Mouse (Mus musculus): ENCODE results near the gene Hsf5.
A peak's percentile ranks its signal among the peaks of the same experiment; 100 is the strongest.

The Hsf5 gene

GRCm38 (mm10) chr11:87616790-87617474, at the start of gene Hsf5:
TSS of gene Hsf5 (plus strand) at chr11:87617164.
- DNase-seq (ENCODE audit: low spot score), result no peak

DNA sequence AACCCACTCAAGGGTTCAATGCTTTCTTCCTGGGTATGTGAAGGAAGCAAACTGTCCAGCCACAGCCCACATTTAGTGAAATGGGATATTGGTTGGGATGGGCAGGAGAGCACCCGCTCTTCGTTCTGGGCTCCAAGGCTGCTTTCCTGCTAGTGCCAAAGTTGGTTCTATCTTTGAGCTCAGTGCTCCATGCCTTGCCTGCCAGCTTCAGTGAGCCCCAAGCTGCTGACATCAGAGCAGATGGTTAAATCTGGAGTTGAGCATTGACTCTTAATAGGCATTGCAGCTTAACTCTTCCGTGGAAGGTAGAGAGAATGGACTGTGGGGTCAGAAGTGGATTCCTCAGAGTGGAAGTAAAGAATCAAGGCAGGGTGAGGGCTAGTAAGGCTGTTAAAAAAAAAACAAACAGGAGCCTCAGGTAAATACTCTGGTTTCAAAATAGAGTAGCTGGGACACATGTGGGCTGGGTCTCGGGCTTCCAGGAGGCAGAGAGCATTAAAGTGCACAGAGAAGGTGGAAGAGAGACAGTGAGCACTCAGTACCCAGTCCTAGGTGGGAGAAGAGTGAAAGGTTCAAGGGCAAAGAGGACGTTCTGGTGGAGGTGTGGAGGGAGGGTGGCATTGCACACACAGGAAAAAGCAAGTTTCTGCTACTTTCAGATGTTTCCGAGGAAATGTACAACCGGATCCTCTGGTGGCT, 48.6 kb upstream of the Hsf5 start, which contains the start of gene Sept4:
Sept4 (plus strand) TSS at position 649 of the 699 bp plus-strand sequence.
- DNase-seq (ENCODE audit: low spot score), result no peak

DNA sequence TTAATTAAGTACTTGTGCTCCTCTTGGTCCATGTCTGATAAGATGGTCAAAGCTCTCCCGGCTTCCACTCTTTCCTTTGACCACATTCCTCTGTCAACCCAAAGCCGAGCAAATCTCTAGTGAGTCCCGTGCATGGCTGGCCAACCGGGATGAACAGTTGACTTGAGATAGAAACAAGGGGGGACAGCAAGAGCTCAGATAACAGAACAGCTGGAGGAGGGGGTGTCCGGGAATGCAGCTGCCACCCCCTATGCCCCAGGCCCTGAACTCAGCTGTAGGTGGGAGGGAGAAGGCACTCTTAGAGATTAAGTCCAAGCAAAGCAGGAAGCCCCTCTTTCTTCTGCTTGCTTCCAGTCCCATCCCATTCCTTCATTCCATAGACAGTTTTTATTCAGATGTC, 46.2 kb upstream of the Hsf5 start:
- no peak for DNase-seq (ENCODE audit: low spot score)

DNA sequence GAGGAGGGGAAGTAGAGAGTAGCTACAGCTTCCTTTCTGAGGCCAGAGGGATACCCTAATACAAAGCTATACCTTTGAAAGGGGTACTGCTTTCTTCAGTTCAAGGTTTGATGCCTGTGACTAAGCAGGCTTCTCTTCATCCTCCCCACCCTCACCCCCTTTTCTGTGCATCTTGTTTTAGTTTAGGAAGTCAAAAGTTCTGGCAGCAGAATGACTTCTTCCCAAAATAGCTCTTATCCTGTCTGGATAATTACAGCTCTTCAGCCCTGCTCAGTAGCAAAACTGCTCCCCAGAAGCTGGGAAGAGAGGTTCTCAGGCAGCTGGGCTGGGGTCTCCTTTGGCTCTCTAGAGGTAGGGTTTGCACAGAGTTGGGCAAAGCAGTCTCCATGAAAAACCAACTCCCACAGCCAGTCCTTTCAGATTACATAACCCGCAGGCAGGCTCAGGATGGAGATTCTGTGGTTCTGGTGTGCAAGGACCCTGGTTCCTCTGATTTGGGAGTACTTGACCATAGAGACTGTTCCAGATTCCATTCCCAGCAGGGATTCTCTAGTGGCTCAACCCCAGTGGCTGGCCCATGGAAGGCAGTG, 45.5 kb upstream of the Hsf5 start:
- DNase-seq (ENCODE audit: low spot score), result no peak

- no peak for DNase-seq (ENCODE audit: low spot score)
Measured at GRCm38 (mm10) chr11:87573751-87574150, 43.2 kb upstream of the Hsf5 start.

- no peak for DNase-seq (ENCODE audit: low spot score)
Measured at GRCm38 (mm10) chr11:87574520-87575180, 42.3 kb upstream of the Hsf5 start.

- no peak for DNase-seq (ENCODE audit: low spot score)
Measured at GRCm38 (mm10) chr11:87577601-87578248, 39.2 kb upstream of the Hsf5 start.

DNA sequence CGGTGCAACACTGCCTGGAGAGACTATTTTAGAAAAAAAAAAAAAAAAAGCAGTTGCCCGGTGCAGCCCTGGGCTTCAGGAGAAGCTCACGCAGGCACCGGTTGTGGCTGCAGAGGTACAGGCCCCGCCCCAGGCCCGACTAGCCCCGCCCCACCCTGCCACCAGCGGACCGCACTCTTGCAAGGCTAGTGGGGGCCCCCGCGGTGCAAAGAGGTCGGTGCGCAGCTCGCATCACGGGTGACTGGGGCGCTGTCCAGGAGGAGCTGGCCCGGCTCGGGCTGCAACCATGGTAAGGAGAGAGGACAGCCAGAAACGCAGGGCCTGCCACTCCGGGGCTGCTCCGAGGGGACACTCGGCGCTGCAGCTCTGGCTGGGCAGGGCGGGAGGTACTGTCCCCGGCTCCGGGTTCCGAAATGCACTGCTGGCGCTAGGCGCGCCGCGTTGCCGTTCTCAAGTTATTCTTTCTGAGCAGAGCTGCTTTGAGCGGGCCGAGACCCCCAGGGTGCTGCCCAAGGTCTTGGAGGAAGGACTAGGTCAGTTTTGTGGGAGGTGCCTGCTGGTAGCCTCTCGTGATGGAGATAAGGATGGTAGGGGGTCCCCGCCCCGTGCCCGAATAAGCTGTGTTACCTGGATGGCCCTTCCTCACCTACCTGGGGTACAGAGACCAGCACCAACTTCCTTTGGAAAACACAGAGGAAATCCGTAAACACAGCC, 38.6 kb upstream of the Hsf5 start:
- DNase-seq (ENCODE audit: low spot score), result peak; percentile 43

DNA sequence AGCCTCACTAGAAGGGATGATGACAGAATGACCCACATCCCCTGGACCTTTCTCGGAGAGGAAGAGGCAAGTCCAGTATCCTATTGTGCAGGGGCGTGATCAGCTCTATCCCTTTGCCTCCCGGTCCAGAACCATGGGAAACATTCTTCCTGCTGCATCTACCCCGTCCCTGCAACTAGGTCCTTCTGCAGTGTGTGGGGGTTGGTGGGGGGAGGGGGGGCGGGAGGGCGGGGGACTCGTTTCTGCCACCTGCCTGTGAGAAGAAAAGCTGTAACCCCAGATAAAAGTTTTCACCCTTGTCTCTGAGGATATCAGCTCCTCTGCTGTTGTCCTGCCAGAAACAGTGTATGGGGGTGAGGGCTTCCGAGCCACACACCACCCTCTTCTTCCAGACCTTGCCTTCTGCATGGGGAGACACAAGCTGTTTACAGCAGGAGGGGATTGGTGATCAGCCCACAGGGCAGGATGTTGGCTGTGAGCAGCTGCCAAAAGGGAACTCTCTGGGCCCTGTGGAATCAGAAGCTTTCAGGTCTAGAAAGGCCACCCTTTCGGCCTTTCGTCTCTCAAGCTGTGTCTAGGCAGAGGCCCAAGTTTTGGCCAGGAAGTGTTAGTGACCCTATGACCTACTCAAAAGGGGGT, 37.9 kb upstream of the Hsf5 start:
- no peak for DNase-seq (ENCODE audit: low spot score)

- no peak for DNase-seq (ENCODE audit: low spot score)
Measured at GRCm38 (mm10) chr11:87579713-87580112, 37.3 kb upstream of the Hsf5 start.

- DNase-seq (ENCODE audit: low spot score), result no peak
Measured at GRCm38 (mm10) chr11:87580543-87581085, 36.4 kb upstream of the Hsf5 start.

DNA sequence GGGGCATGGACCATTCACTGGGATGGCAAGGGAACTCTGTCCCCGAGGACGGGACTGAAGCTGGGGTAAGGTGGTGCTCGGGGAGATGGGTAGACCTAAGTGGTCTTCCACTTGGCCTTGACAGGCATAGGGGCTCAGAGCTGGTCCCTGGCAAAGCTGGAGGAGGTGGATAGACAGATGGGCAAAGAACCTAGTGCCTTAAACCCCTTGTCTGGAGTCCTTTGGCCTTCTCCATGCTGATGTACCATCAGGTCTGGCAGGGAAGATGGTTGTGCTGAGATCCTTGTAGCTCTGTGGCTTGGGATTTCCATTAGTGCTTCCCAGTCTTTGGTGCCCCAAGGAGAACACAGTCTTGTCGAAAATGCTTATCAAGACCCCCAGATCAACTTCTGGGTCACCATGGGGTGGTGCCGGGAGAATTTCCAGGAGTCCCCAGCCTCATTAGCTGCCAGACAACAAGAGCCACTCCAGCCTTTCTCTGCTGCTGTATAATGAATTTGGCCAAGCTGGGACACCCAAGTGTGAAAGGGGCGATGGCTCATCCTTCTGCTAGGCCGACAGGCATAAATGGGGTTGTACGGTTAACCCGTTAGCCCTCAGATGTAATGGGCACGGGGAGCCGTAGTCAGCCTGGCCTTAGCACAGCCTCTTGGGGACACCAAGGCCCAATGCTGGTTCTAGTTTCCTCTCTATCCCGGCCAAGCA, 35.7 kb upstream of the Hsf5 start:
- DNase-seq (ENCODE audit: low spot score), result no peak

- DNase-seq (ENCODE audit: low spot score), result no peak
Measured at GRCm38 (mm10) chr11:87581933-87582710, 34.8 kb upstream of the Hsf5 start.

- no peak for DNase-seq (ENCODE audit: low spot score)
Measured at GRCm38 (mm10) chr11:87583291-87584034, 33.5 kb upstream of the Hsf5 start.

DNA sequence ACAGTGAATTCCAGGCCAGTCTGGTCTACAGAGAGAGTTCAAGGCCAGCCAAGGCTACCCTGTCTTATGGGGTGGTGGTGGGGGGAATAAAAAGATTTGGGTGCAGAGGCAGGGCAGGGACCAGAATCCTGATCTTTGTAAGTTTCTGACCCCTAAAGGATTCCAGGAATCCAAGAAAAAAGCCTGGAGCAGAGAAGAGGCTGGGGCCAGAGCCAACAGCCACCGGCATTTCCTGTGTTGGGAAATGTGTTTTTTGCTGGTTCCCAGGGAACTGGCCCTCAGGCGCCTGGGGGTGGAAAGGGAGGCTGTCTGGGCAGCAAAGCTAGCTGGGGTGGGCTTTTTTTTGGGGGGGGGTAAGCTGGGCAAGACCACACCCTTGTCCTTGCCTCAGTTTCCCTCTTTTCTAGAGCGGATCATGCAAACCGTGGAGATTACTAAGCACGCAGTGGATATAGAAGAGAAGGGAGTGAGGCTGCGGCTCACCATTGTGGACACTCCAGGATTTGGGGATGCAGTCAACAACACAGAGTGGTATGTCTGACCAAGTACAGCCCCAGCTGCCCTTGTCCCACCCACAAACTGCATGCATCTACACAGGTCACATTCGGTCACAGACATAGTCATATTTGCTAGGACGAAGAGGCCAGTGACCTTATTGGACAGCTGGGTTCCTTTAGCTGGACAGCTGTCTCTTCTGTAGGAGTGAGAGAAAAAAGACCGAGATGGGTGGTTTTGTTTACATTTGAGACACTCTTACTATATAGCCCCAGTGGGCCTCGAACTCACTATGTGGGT, 32.1 kb upstream of the Hsf5 start:
- DNase-seq (ENCODE audit: low spot score), result no peak

DNA sequence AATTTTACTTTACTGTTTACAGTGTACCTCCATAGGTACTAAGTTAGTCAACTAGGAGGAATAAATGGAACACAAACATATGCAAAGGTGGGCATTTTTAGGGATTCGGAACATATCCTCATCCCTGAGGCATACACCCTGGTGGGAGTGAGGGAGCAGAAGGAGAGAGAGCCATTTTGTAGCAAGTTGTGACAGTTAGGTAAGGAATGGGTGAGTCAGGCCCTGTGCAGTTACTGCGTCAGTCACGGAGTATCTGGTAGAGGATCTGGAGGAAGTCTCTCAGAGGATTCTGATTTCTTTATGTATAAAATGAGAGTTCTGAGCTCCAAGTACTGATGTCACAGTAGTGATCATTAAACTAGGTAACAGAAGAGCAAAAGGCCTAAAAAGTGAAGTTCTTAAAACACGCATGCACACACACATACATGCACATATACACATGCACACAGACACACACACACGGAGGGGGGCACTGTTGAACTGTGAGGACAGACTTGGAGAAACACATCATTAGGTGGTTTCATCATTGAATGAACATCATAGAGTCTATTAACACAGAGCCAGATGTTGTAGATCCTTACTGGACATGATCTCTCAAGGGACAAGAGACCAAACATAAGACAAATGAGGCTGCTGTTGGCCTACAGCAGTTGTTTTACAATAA, 29.6 kb upstream of the Hsf5 start:
- DNase-seq (ENCODE audit: low spot score), result no peak

DNA sequence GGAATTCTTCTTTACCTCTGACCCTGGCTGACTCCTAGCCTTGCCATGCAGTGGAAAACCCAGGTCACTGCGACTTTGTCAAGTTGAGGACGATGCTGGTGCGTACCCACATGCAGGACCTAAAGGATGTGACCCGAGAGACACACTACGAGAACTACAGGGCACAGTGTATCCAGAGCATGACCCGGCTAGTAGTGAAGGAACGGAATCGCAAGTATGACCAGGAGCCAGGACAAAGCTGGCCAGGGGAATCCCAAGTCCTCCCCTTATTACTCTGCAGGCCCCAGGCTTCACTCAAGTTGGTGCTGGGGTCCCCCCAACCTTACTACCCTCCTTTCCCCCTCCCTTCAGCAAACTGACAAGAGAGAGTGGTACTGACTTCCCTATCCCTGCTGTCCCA, 27.4 kb upstream of the Hsf5 start:
- no peak for DNase-seq (ENCODE audit: low spot score)

All from spleen, adult 12 weeks (tissue).